Mouse (Mus musculus) hindbrain, embryonic 14.5 days (tissue): ENCODE results near the gene Olfr671. TPM values are rescaled to one million over a fixed set of nuclear protein-coding genes. Genes with fewer than 3 reads are reported as not detected.

Experiments
- polyA plus RNA-seq: library from polyadenylated mRNA; unstranded; fragments of >200 nt; fragmentation: Nextera tagmentation; extraction: Ambion mirVana; gene quantifications from 2 replicates; pipeline ENCODE4 v1.2.1, GENCODE M21; 2014

Olfr671 gene
- polyA plus RNA-seq, 1 experiment from 2014 or later: not detected

Other genes starting within 250 kb of the Olfr671 start
- gene Usp17le, start 201.7 kb downstream of the Olfr671 start, polyA plus RNA-seq: not detected in 2 replicates
- gene Usp17lb, start 136.5 kb downstream of the Olfr671 start, polyA plus RNA-seq: not detected in 2 replicates
- not detected in 2 replicates for gene Usp17la, start 122.1 kb downstream of the Olfr671 start, polyA plus RNA-seq
- not detected in 2 replicates for gene Olfr665, start 101.1 kb downstream of the Olfr671 start, polyA plus RNA-seq
- not detected in 2 replicates for gene Olfr666, start 83.2 kb downstream of the Olfr671 start, polyA plus RNA-seq
- gene Olfr667, start 57.6 kb downstream of the Olfr671 start, polyA plus RNA-seq: not detected in 2 replicates
- not detected in 2 replicates for gene Olfr668, start 51.1 kb downstream of the Olfr671 start, polyA plus RNA-seq
- not detected in 2 replicates for gene Olfr669, start 44.9 kb downstream of the Olfr671 start, polyA plus RNA-seq
- gene Olfr670, start 16.5 kb downstream of the Olfr671 start, polyA plus RNA-seq: not detected in 2 replicates
- not detected in 2 replicates for gene Olfr672, start 22.9 kb upstream of the Olfr671 start, polyA plus RNA-seq
- not detected in 2 replicates for gene Olfr675, start 49.3 kb upstream of the Olfr671 start, polyA plus RNA-seq
- not detected in 2 replicates for gene Olfr676, start 53.6 kb upstream of the Olfr671 start, polyA plus RNA-seq
- not detected in 2 replicates for gene Olfr677, start 72.2 kb upstream of the Olfr671 start, polyA plus RNA-seq
- gene Olfr678, start 85.3 kb upstream of the Olfr671 start, polyA plus RNA-seq: not detected in 2 replicates
- gene Olfr679, start 102.1 kb upstream of the Olfr671 start, polyA plus RNA-seq: not detected in 2 replicates
- not detected in 2 replicates for gene Olfr680-ps1, start 113.7 kb upstream of the Olfr671 start, polyA plus RNA-seq
- gene Olfr681, start 137.7 kb upstream of the Olfr671 start, polyA plus RNA-seq: not detected in 2 replicates
- not detected in 2 replicates for gene Olfr683, start 167.9 kb upstream of the Olfr671 start, polyA plus RNA-seq
- gene Olfr684, start 184.5 kb upstream of the Olfr671 start, polyA plus RNA-seq: not detected in 2 replicates
- not detected in 2 replicates for gene Olfr685, start 206.9 kb upstream of the Olfr671 start, polyA plus RNA-seq
- not detected in 2 replicates for gene Olfr686, start 228.4 kb upstream of the Olfr671 start, polyA plus RNA-seq